Mouse (Mus musculus) 3134 (cell line): ENCODE results near the gene Mdm4.
"Not testable (repeated sequence)": the region's sequence is repeated elsewhere in the genome, so short reads cannot be mapped to it uniquely, and the experiment has no call there.

Experiments
- DNase-seq: peaks from one replicate; pipeline ENCODE4 v3.0.0-alpha.2; 2011; ENCODE audit warnings: low spot score; ENCODE audit not compliant: insufficient read length; ENCODE audit errors: extremely low read depth

Gene Mdm4

GRCm38 (mm10) chr1:133054326-133054725, 24.0 kb upstream of the Mdm4 start:
- DNase-seq: no peak

- no peak for DNase-seq
Measured at GRCm38 (mm10) chr1:133053034-133053433, 22.7 kb upstream of the Mdm4 start.

GRCm38 (mm10) chr1:133051829-133052228, 21.5 kb upstream of the Mdm4 start:
- DNase-seq: no peak

- DNase-seq: no peak
Measured at GRCm38 (mm10) chr1:133050001-133050431, 19.7 kb upstream of the Mdm4 start.

GRCm38 (mm10) chr1:133048690-133049089, 18.3 kb upstream of the Mdm4 start:
- DNase-seq: no peak

- DNase-seq: no peak
Measured at GRCm38 (mm10) chr1:133047575-133047974, 17.2 kb upstream of the Mdm4 start.

GRCm38 (mm10) chr1:133046441-133046931, 16.1 kb upstream of the Mdm4 start:
- DNase-seq: peak; percentile 72

GRCm38 (mm10) chr1:133045861-133046440, 15.6 kb upstream of the Mdm4 start:
- peak; percentile 76 for DNase-seq

GRCm38 (mm10) chr1:133045011-133045860, 14.9 kb upstream of the Mdm4 start, which contains the start of gene Pik3c2b:
Gene Pik3c2b (plus strand): TSS chr1:133045667.
- no peak for DNase-seq

GRCm38 (mm10) chr1:133039505-133039949, 9.2 kb upstream of the Mdm4 start:
- DNase-seq: no peak

- DNase-seq: not testable (repeated sequence)
Measured at GRCm38 (mm10) chr1:133034682-133035081, 4.3 kb upstream of the Mdm4 start.

- peak; percentile 65 for DNase-seq
Measured at GRCm38 (mm10) chr1:133034091-133034460, 3.7 kb upstream of the Mdm4 start.

- peak; percentile 71 for DNase-seq
Measured at GRCm38 (mm10) chr1:133033316-133034090, 3.1 kb upstream of the Mdm4 start.

GRCm38 (mm10) chr1:133032981-133033315, 2.6 kb upstream of the Mdm4 start:
- DNase-seq: peak; percentile 54

GRCm38 (mm10) chr1:133029744-133030143, 617 bp downstream of the Mdm4 start:
- no peak for DNase-seq

- no peak for DNase-seq
Measured at GRCm38 (mm10) chr1:133027980-133028379, 2.4 kb downstream of the Mdm4 start.

- DNase-seq: no peak
Measured at GRCm38 (mm10) chr1:133027126-133027525, 3.2 kb downstream of the Mdm4 start.

- peak; percentile 45 for DNase-seq
Measured at GRCm38 (mm10) chr1:133025796-133026190, 4.6 kb downstream of the Mdm4 start.

- peak; percentile 90 for DNase-seq
Measured at GRCm38 (mm10) chr1:133025051-133025795, 5.1 kb downstream of the Mdm4 start.

GRCm38 (mm10) chr1:133024426-133024825, 5.9 kb downstream of the Mdm4 start:
- no peak for DNase-seq
